Mouse (Mus musculus) spleen, postnatal 10 days (tissue): ENCODE results near the gene Gng3.
"Not testable (repeated sequence)": the region's sequence is repeated elsewhere in the genome, so short reads cannot be mapped to it uniquely, and the experiment has no call there.

Experiments
- DNase-seq, 2 experiments: peaks; one replicate each; pipeline ENCODE4 v3.0.0; 2021 to 2022; ENCODE audit warnings: low spot score in 2 of 2

The Gng3 gene

GRCm38 (mm10) chr19:8839103-8839907 lies at the start of gene Gng3:
Gene Gng3 (minus strand): TSS chr19:8839194.
- no peak for DNase-seq

GRCm38 (mm10) chr19:8887585-8888463 lies 48.8 kb upstream of the Gng3 start:
- no peak for DNase-seq

GRCm38 (mm10) chr19:8886916-8887584 lies 48.1 kb upstream of the Gng3 start:
- no peak for DNase-seq

GRCm38 (mm10) chr19:8883616-8884015 lies 44.6 kb upstream of the Gng3 start, which contains the start of the genes Lbhd1 and Gm49403:
Gene Lbhd1 (plus strand): TSS chr19:8883732.
Gene Gm49403 (plus strand): TSS chr19:8883930.
- DNase-seq = no peak

- no peak for DNase-seq
Observed at GRCm38 (mm10) chr19:8881034-8881392, 42.0 kb upstream of the Gng3 start.

GRCm38 (mm10) chr19:8880311-8881033 lies 41.5 kb upstream of the Gng3 start, which contains the start of gene Uqcc3:
Gene Uqcc3 (minus strand): TSS chr19:8880923.
- peak; percentile 87 to 94 for DNase-seq

GRCm38 (mm10) chr19:8875031-8875430 lies 36.0 kb upstream of the Gng3 start:
- DNase-seq = no peak

- DNase-seq = no peak
Observed at GRCm38 (mm10) chr19:8872266-8872840, 33.4 kb upstream of the Gng3 start.

- DNase-seq = peak; percentile 89 to 96
Observed at GRCm38 (mm10) chr19:8871267-8872186, 32.5 kb upstream of the Gng3 start, which contains the start of gene Ubxn1. Gene Ubxn1 (plus strand): TSS chr19:8871496.

- DNase-seq = peak in 1 of 2 experiments; percentile 24
Observed at GRCm38 (mm10) chr19:8870838-8871237, 31.8 kb upstream of the Gng3 start.

- DNase-seq = not testable (repeated sequence)
Observed at GRCm38 (mm10) chr19:8870381-8870780, 31.4 kb upstream of the Gng3 start.

- no peak for DNase-seq
Observed at GRCm38 (mm10) chr19:8864265-8864664, 25.3 kb upstream of the Gng3 start.

- peak in 1 of 2 experiments; percentile 63 for DNase-seq
Observed at GRCm38 (mm10) chr19:8859018-8859417, 20.0 kb upstream of the Gng3 start.

- peak in 1 of 2 experiments; percentile 65 for DNase-seq
Observed at GRCm38 (mm10) chr19:8857689-8858088, 18.7 kb upstream of the Gng3 start.

- DNase-seq = no peak
Observed at GRCm38 (mm10) chr19:8853117-8853516, 14.1 kb upstream of the Gng3 start.

- DNase-seq = no peak
Observed at GRCm38 (mm10) chr19:8852236-8852928, 13.4 kb upstream of the Gng3 start.

- no peak for DNase-seq
Observed at GRCm38 (mm10) chr19:8851639-8852038, 12.6 kb upstream of the Gng3 start.

GRCm38 (mm10) chr19:8850402-8850901 lies 11.5 kb upstream of the Gng3 start, which contains the start of gene Lrrn4cl:
Gene Lrrn4cl (plus strand): TSS chr19:8850768.
- DNase-seq = no peak

- DNase-seq = no peak
Observed at GRCm38 (mm10) chr19:8848356-8848755, 9.4 kb upstream of the Gng3 start.
